Mouse (Mus musculus) hindbrain, embryonic 13.5 days (tissue): ENCODE measurements around the gene Anks1. TPM values are rescaled to one million over a fixed set of nuclear protein-coding genes. Genes with fewer than 3 reads are reported as not detected.

ENCODE experiments used
- ATAC-seq: fragments of 200-750 bp; cut with Nextera tagmentation; 2 replicates; pipeline ENCODE4 v1.8.0; 2017; ENCODE audit warnings: moderate TSS enrichment; ENCODE audit not compliant: low FRiP score
- H3K27ac ChIP-seq: fragments of 300-500 bp; sonication (generic); 2 replicates; pipeline ENCODE4 v1.5.1; 2015; ENCODE audit warnings: inconsistent platforms, mild to moderate bottlenecking, moderate library complexity
- H3K27me3 ChIP-seq: fragments of 300-500 bp; sonication (generic); 2 replicates; pipeline ENCODE4 v1.6.1; 2015; ENCODE audit warnings: mild to moderate bottlenecking, inconsistent platforms
- H3K36me3 ChIP-seq: fragments of 300-500 bp; sonication (generic); 2 replicates; pipeline ENCODE4 v1.6.1; 2015; ENCODE audit warnings: mild to moderate bottlenecking, inconsistent platforms
- H3K4me1 ChIP-seq: fragments of 300-500 bp; sonication (generic); replicated peaks from 2 replicates; pipeline ENCODE4 v1.6.1; 2015; ENCODE audit warnings: inconsistent platforms
- H3K4me2 ChIP-seq: fragments of 300-500 bp; sonication (generic); 2 replicates; pipeline ENCODE4 v1.6.1; 2015; ENCODE audit warnings: inconsistent platforms, mild to moderate bottlenecking, moderate library complexity
- H3K4me3 ChIP-seq: fragments of 300-500 bp; sonication (generic); 2 replicates; pipeline ENCODE4 v1.5.1; 2015; ENCODE audit warnings: mild to moderate bottlenecking, inconsistent platforms
- H3K9ac ChIP-seq: fragments of 300-500 bp; sonication (generic); 2 replicates; pipeline ENCODE4 v1.6.1; 2015; ENCODE audit warnings: mild to moderate bottlenecking, inconsistent platforms
- H3K9me3 ChIP-seq: fragments of 300-500 bp; sonication (generic); 2 replicates; pipeline ENCODE4 v1.6.1; 2016; ENCODE audit warnings: inconsistent platforms
- WGBS: fragments of 180-500 bp; shearing (Covaris S2); methylation state at CpG from one replicate; pipeline ENCODE4 v1.1.7; 2015; 5-methylcytosine and 5-hydroxymethylcytosine counted together
- polyA plus RNA-seq: library from polyadenylated mRNA; unstranded; fragments of >200 nt; fragmentation: Nextera tagmentation; extraction: Ambion mirVana; gene quantifications from 2 replicates; pipeline ENCODE4 v1.2.1, GENCODE M21; 2015

The Anks1 gene
- polyA plus RNA-seq, 1 experiment from 2014 or later = 58.6 TPM

GRCm38 (mm10) chr17:28081385-28081784 is 172.3 kb downstream of the Anks1 start:
- 54% methylated on average over 9 of the region's 9 CpGs for WGBS
- H3K36me3 ChIP-seq = no peaks in the 10 kb centered on the region
- no peak overlapping the region for H3K27ac ChIP-seq
- H3K9ac ChIP-seq = no peak overlapping the region
- H3K4me1 ChIP-seq = peaks cover 21% of the 10 kb centered on the region
- H3K9me3 ChIP-seq = no peaks in the 10 kb centered on the region
- H3K4me2 ChIP-seq = no peak overlapping the region
- peaks cover 16% of the 10 kb centered on the region; the same call in 1 of the 2 replicates for H3K27me3 ChIP-seq
- H3K4me3 ChIP-seq = no peak overlapping the region
- ATAC-seq = no peak

GRCm38 (mm10) chr17:28081856-28082255 is 172.8 kb downstream of the Anks1 start:
- H3K27ac ChIP-seq = no peak overlapping the region
- no peaks in the 10 kb centered on the region for H3K9me3 ChIP-seq
- no peaks in the 10 kb centered on the region for H3K36me3 ChIP-seq
- H3K4me3 ChIP-seq = no peak overlapping the region
- peaks cover 16% of the 10 kb centered on the region; the same call in 1 of the 2 replicates for H3K27me3 ChIP-seq
- ATAC-seq = no peak
- WGBS = 91% methylated on average over 7 of the region's 7 CpGs
- no peak overlapping the region for H3K4me2 ChIP-seq
- H3K9ac ChIP-seq = no peak overlapping the region
- peaks cover 21% of the 10 kb centered on the region for H3K4me1 ChIP-seq

- Histone ChIP-seq H3K27me3 (peaks cover 16% of the 10 kb centered on the region; the same call in 1 of the 2 replicates), H3K36me3 (no peaks in the 10 kb centered on the region), H3K9ac (no peak overlapping the region), H3K9me3 (no peaks in the 10 kb centered on the region), H3K4me1 (peaks cover 26% of the 10 kb centered on the region), H3K27ac (no peak overlapping the region), H3K4me3 (no peak overlapping the region), H3K4me2 (no peak overlapping the region)
- ATAC-seq = no peak
- 65% methylated on average over 13 of the region's 13 CpGs for WGBS
Measured at GRCm38 (mm10) chr17:28082863-28083262, 173.8 kb downstream of the Anks1 start.

DNA sequence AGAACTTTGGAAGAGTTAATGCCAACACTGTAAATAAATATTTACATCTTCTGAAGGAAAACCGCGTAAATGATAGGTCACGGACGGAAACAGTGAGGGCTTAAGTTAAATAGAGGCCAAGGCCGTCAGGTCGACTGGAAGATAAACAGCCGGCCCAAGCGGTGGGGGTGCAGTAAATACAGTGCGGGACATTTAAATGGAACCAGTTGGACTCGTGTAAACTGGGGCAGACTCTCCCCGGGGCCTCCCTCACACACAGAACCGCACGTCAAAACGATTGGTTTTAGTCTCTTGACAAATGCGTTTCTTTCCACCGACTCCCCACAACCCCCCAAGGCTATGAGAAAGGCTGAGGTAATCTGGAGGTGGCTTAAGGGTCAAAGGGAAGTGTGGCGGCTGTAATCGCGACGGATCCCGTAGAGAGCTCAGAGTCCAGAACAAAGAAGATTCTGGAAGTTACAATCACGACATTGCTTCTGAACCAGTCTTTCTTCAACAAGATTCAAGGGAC is 175.3 kb downstream of the Anks1 start:
- peaks cover 25% of the 10 kb centered on the region for H3K4me1 ChIP-seq
- no peak overlapping the region for H3K27ac ChIP-seq
- no peak overlapping the region for H3K9ac ChIP-seq
- 25% methylated on average over 22 of the region's 22 CpGs for whole genome bisulfite sequencing
- H3K9me3 ChIP-seq = no peaks in the 10 kb centered on the region
- H3K36me3 ChIP-seq = no peaks in the 10 kb centered on the region
- no peak overlapping the region for H3K4me3 ChIP-seq
- ATAC-seq = no peak
- peaks cover 16% of the 10 kb centered on the region; the same call in 1 of the 2 replicates for H3K27me3 ChIP-seq
- no peak overlapping the region for H3K4me2 ChIP-seq

- ATAC-seq = peak; percentile 55
- Histone ChIP-seq H3K36me3 (no peaks in the 10 kb centered on the region), H3K27me3 (peaks cover 14% of the 10 kb centered on the region; the same call in 1 of the 2 replicates), H3K4me2 (peak overlapping the region; percentile 40), H3K4me1 (peaks cover 20% of the 10 kb centered on the region), H3K27ac (no peak overlapping the region), H3K4me3 (no peak overlapping the region), H3K9ac (no peak overlapping the region), H3K9me3 (no peaks in the 10 kb centered on the region)
- 2% methylated on average over 16 of the region's 16 CpGs for WGBS
Measured at GRCm38 (mm10) chr17:28084964-28085363, 175.9 kb downstream of the Anks1 start.

- WGBS = 23% methylated on average over 5 of the region's 5 CpGs
- H3K9ac ChIP-seq = no peak overlapping the region
- no peak for ATAC-seq
- no peak overlapping the region for H3K4me2 ChIP-seq
- H3K27ac ChIP-seq = no peak overlapping the region
- no peaks in the 10 kb centered on the region for H3K9me3 ChIP-seq
- H3K4me3 ChIP-seq = no peak overlapping the region
- H3K4me1 ChIP-seq = peaks cover 18% of the 10 kb centered on the region
- H3K27me3 ChIP-seq = peaks cover 13% of the 10 kb centered on the region; the same call in 1 of the 2 replicates
- no peaks in the 10 kb centered on the region for H3K36me3 ChIP-seq
Measured at GRCm38 (mm10) chr17:28087430-28087829, 178.3 kb downstream of the Anks1 start.

- WGBS = 86% methylated on average over 6 of the region's 6 CpGs
- no peak overlapping the region for H3K4me2 ChIP-seq
- no peak overlapping the region for H3K9ac ChIP-seq
- H3K36me3 ChIP-seq = no peaks in the 10 kb centered on the region
- peaks cover 18% of the 10 kb centered on the region for H3K4me1 ChIP-seq
- H3K4me3 ChIP-seq = no peak overlapping the region
- H3K27ac ChIP-seq = no peak overlapping the region
- peaks cover 1% of the 10 kb centered on the region; the same call in 1 of the 2 replicates for H3K27me3 ChIP-seq
- no peaks in the 10 kb centered on the region for H3K9me3 ChIP-seq
- ATAC-seq = no peak
Measured at GRCm38 (mm10) chr17:28088718-28089117, 179.6 kb downstream of the Anks1 start.

DNA sequence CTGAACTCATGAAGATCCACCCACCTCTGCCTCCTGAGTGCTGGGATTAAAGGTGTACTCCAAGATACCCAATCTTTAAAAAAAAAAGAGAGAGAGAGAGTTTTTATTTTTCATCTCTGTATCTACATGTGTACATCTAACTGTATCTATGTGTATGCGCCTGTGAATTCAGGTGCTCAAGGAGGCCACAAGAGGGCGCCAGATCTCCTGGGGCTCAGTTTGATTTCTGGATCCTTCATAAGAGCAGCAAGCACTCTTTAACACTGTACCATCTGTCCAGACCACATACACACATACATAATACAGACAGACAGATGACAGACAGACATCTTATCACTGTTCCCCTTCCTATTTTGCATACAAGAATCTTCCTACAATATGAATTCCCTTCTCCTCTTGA is 183.2 kb downstream of the Anks1 start:
- Histone ChIP-seq H3K4me3 (no peak overlapping the region), H3K9ac (no peak overlapping the region), H3K4me2 (no peak overlapping the region), H3K27me3 (no peaks in the 10 kb centered on the region), H3K4me1 (peaks cover 3% of the 10 kb centered on the region), H3K36me3 (no peaks in the 10 kb centered on the region), H3K9me3 (0 out of 2 replicates have a peak, but pooled peaks cover 2% of the 10 kb centered on the region), H3K27ac (no peak overlapping the region)
- 92% methylated on average over 2 of the region's 2 CpGs for WGBS
- no peak for ATAC-seq

- H3K27ac ChIP-seq = no peak overlapping the region
- no peak overlapping the region for H3K4me3 ChIP-seq
- H3K27me3 ChIP-seq = no peaks in the 10 kb centered on the region
- H3K36me3 ChIP-seq = no peaks in the 10 kb centered on the region
- H3K9ac ChIP-seq = no peak overlapping the region
- ATAC-seq = no peak
- H3K4me2 ChIP-seq = no peak overlapping the region
- H3K9me3 ChIP-seq = 0 out of 2 replicates have a peak, but pooled peaks cover 2% of the 10 kb centered on the region
- H3K4me1 ChIP-seq = 0 out of 2 replicates have a peak, but pooled peaks cover 4% of the 10 kb centered on the region
- 71% methylated on average over 3 of the region's 3 CpGs for WGBS
Measured at GRCm38 (mm10) chr17:28093837-28094236, 184.7 kb downstream of the Anks1 start.

DNA sequence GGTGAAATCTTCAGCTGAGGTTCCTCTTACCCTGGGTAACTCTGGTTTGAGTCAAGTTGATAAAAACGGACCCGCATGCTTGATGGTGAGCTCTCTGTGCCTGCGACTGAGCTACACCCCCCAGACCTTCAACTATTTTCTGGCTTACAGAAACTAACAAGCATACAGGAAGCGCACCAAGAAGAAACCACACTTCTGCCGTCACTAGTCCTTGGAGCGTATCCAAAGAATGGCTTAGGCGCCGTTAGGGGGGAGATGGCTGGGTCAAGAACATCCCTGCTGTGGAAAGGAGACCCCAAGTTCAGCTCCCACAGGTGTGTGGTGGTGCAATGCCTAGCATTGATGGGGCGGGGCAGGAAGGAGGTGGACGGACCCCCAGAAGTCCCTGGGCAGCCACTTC is 187.3 kb downstream of the Anks1 start:
- no peaks in the 10 kb centered on the region for H3K36me3 ChIP-seq
- no peak overlapping the region for H3K4me2 ChIP-seq
- no peak overlapping the region for H3K4me3 ChIP-seq
- no peak overlapping the region for H3K9ac ChIP-seq
- 0 out of 2 replicates have a peak, but pooled peaks cover 2% of the 10 kb centered on the region for H3K9me3 ChIP-seq
- ATAC-seq = no peak
- H3K4me1 ChIP-seq = peaks cover 8% of the 10 kb centered on the region
- WGBS = 85% methylated on average over 10 of the region's 10 CpGs
- H3K27ac ChIP-seq = no peak overlapping the region
- H3K27me3 ChIP-seq = no peaks in the 10 kb centered on the region

DNA sequence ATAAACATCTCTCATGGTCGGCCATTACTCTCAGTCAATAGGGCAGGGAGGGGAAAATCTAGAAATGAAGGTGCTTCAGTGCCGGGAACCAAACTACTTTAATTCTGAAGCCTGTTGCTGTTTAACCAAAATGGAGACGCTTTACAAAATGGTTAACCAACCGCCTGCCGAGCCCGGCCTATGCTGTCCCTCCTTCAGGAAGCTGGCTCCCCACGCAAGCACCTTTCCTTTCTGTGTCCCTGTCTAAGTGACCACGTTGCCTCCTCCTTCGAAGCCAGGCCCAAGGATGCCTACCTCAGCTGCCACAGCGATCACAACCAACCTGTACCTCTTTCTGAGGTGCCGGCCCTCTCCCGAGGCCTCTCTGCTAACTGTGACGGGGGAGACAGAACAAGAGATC is 188.2 kb downstream of the Anks1 start:
- WGBS = 89% methylated on average over 13 of the region's 13 CpGs
- no peak overlapping the region for H3K4me3 ChIP-seq

GRCm38 (mm10) chr17:28099086-28099485 is 190.0 kb downstream of the Anks1 start:
- Histone ChIP-seq H3K27ac (no peak overlapping the region), H3K4me2 (no peak overlapping the region), H3K4me3 (no peak overlapping the region), H3K27me3 (no peaks in the 10 kb centered on the region), H3K4me1 (peaks cover 17% of the 10 kb centered on the region), H3K9ac (no peak overlapping the region), H3K9me3 (no peaks in the 10 kb centered on the region), H3K36me3 (no peaks in the 10 kb centered on the region)
- ATAC-seq = no peak
- WGBS = 61% methylated on average over 3 of the region's 3 CpGs

More for the DNA sequence above, 188.2 kb downstream of the Anks1 start:
- no peak for ATAC-seq
- peaks cover 17% of the 10 kb centered on the region for H3K4me1 ChIP-seq
- H3K27ac ChIP-seq = no peak overlapping the region
- H3K36me3 ChIP-seq = no peaks in the 10 kb centered on the region
- H3K4me2 ChIP-seq = no peak overlapping the region
- no peak overlapping the region for H3K9ac ChIP-seq
- no peaks in the 10 kb centered on the region for H3K27me3 ChIP-seq
- 0 out of 2 replicates have a peak, but pooled peaks cover 2% of the 10 kb centered on the region for H3K9me3 ChIP-seq

- Histone ChIP-seq H3K4me2 (no peak overlapping the region), H3K4me3 (no peak overlapping the region), H3K27me3 (no peaks in the 10 kb centered on the region), H3K4me1 (peaks cover 17% of the 10 kb centered on the region), H3K9me3 (no peaks in the 10 kb centered on the region), H3K36me3 (no peaks in the 10 kb centered on the region), H3K9ac (no peak overlapping the region), H3K27ac (peak overlapping the region; percentile 81)
- 89% methylated on average over 1 of the region's 1 CpGs for WGBS
- no peak for ATAC-seq
Measured at GRCm38 (mm10) chr17:28100669-28101068, 191.6 kb downstream of the Anks1 start.
